Comparison of ENCODE assay signal across 8 mouse cellular contexts in genomic region chr17:28689586-28690283, GRCm38 (mm10). TPM values are rescaled to one million over a fixed set of nuclear protein-coding genes. Genes with fewer than 3 reads are reported as not detected.
DNase-seq lines count a peak whose midpoint lies in the region; ATAC-seq and TF ChIP-seq lines count a peak whose summit lies in the region.

Gene Slc26a8 (minus strand): TSS chr17:28690233.

- TF ChIP-seq POLR2A in spleen, adult 2 months (IDR thresholded peaks at IDR 0.05; ENCODE audit: low read depth, low read length) = no peak

- 0 out of 2 replicates have a peak, but pooled peaks cover 2% of the 10 kb centered on the region for H3K36me3 ChIP-seq in spleen, adult 2 months (ENCODE audit: control insufficient read depth, insufficient read depth, low read length)
- 0 out of 2 replicates have a peak, but pooled peaks cover 2% of the 10 kb centered on the region for H3K36me3 ChIP-seq in forebrain, embryonic 14.5 days (ENCODE audit: control insufficient read depth, insufficient read depth, low read length)
- no peaks in the 10 kb centered on the region for H3K36me3 ChIP-seq in midbrain, embryonic 16.5 days (ENCODE audit: control insufficient read depth, insufficient read depth, low read length)

- peak within 1 kb of the TSS; percentile 61 for H3K27ac ChIP-seq in spleen, adult 2 months (ENCODE audit: insufficient read depth, low read length)
- peak within 1 kb of the TSS; percentile 94 for H3K27ac ChIP-seq in forebrain, embryonic 14.5 days (ENCODE audit: low read depth, low read length)
- H3K27ac ChIP-seq in midbrain, embryonic 16.5 days (ENCODE audit: low read length) = peak within 1 kb of the TSS; percentile 96

- 11% methylated on average over 40 of the region's 40 CpGs for WGBS in spleen, adult 2 months
- WGBS in forebrain, embryonic 14.5 days = 9% methylated on average over 40 of the region's 40 CpGs
- 9% methylated on average over 40 of the region's 40 CpGs for WGBS in midbrain, embryonic 16.5 days

- H3K27me3 ChIP-seq in spleen, adult 2 months (ENCODE audit: control insufficient read depth, insufficient read depth, low read length) = peaks cover 7% of the 10 kb centered on the region; the same call in 1 of the 2 replicates
- peaks cover 7% of the 10 kb centered on the region; the same call in 1 of the 2 replicates for H3K27me3 ChIP-seq in forebrain, embryonic 14.5 days (replicated peaks; ENCODE audit: control insufficient read depth, insufficient read depth, low read length)
- peaks cover 2% of the 10 kb centered on the region; the same call in 1 of the 2 replicates for H3K27me3 ChIP-seq in midbrain, embryonic 16.5 days (ENCODE audit: control insufficient read depth, insufficient read depth, low read depth, low read length)

- no peaks in the 10 kb centered on the region for H3K9me3 ChIP-seq in forebrain, embryonic 14.5 days (replicated peaks; ENCODE audit: control insufficient read depth, low read length)
- H3K9me3 ChIP-seq in midbrain, embryonic 16.5 days (replicated peaks; ENCODE audit: control insufficient read depth, low read length, poor library complexity, severe bottlenecking) = no peaks in the 10 kb centered on the region

- no peak for ATAC-seq in forebrain, embryonic 14.5 days
- no peak for ATAC-seq in midbrain, embryonic 16.5 days

- H3K4me3 ChIP-seq in spleen, adult 2 months (ENCODE audit: extremely low read depth, insufficient read depth, insufficient read length) = peak within 1 kb of the TSS; percentile 53
- peak within 1 kb of the TSS; percentile 96 for H3K4me3 ChIP-seq in forebrain, embryonic 14.5 days (ENCODE audit: low read depth, low read length)
- peak within 1 kb of the TSS; percentile 99 for H3K4me3 ChIP-seq in midbrain, embryonic 16.5 days (ENCODE audit: low read depth, low read length)

- DNase-seq in adrenal gland, adult (ENCODE audit: inconsistent age in 2 of 2, low spot score in 1 of 2) = peak; percentile 43 to 68
- no peak for DNase-seq in adrenal gland, postnatal 4 days (ENCODE audit: low spot score in 2 of 2)
- DNase-seq in spleen, adult 2 months (ENCODE audit: low read depth in 1 of 2, low spot score in 2 of 2) = peak in 1 of 2 experiments; percentile 4
- no peak for DNase-seq in spleen, adult 18-20 months
- peak; percentile 3 for DNase-seq in forebrain, embryonic 14.5 days (ENCODE audit: low spot score)
- DNase-seq in kidney, postnatal 10 days = peak; percentile 56
- peak; percentile 32 for DNase-seq in thymus, postnatal 25 days

- H3K9ac ChIP-seq in forebrain, embryonic 14.5 days (ENCODE audit: low read length) = peak within 1 kb of the TSS; percentile 70
- H3K9ac ChIP-seq in midbrain, embryonic 16.5 days (ENCODE audit: low read depth, low read length) = peak within 1 kb of the TSS; percentile 53

- H3K4me2 ChIP-seq in forebrain, embryonic 14.5 days (ENCODE audit: low read length) = peak within 1 kb of the TSS; percentile 71
- peak within 1 kb of the TSS; percentile 59 for H3K4me2 ChIP-seq in midbrain, embryonic 16.5 days (ENCODE audit: low read length)

- peaks cover 11% of the 10 kb centered on the region for H3K4me1 ChIP-seq in spleen, adult 2 months (ENCODE audit: control insufficient read depth, insufficient read depth, insufficient read length)
- peaks cover 11% of the 10 kb centered on the region for H3K4me1 ChIP-seq in forebrain, embryonic 14.5 days (ENCODE audit: control insufficient read depth, insufficient read depth, low read length)
- H3K4me1 ChIP-seq in midbrain, embryonic 16.5 days (ENCODE audit: control insufficient read depth, insufficient read depth, low read length) = peaks cover 21% of the 10 kb centered on the region

- TF ChIP-seq CTCF in spleen, adult 2 months (IDR thresholded peaks at IDR 0.05; ENCODE audit: extremely low read depth, insufficient read depth, insufficient read length, insufficient replicate concordance) = no peak

RNA-seq across cellular contexts. Expression of gene Slc26a8, which starts in this region (rescaled TPM):
- total RNA-seq in adrenal gland, postnatal 4 days (2021) = 1 to 10 TPM; 2.7 to 3.4 TPM
- 0.38 and 0.40 TPM in 2 replicates for polyA plus RNA-seq in spleen, adult 2 months (2012; rRNA removed)
- 0.88 and 1.3 TPM in 2 replicates for polyA plus RNA-seq in forebrain, embryonic 14.5 days (2014; fragmentation: Nextera tagmentation; extraction: Ambion mirVana)
- 1.6 and 2.1 TPM in 2 replicates for polyA plus RNA-seq in midbrain, embryonic 16.5 days (2015; fragmentation: Nextera tagmentation; extraction: Ambion mirVana)

Comparison
In these comparisons a context has a peak if more than half of its experiments do, and no peak if none do; other contexts are left out.
1. DNase-seq: peak in adrenal gland, adult (2 of 2), forebrain, embryonic 14.5 days (single experiment), kidney, postnatal 10 days (single experiment) and thymus, postnatal 25 days (single experiment); none in adrenal gland, postnatal 4 days (0 of 2) and spleen, adult 18-20 months (0 of 2).
2. Peak in every context shown above with its lines, with median percentiles within 50 percentile points of each other: H3K27ac ChIP-seq and H3K4me3 ChIP-seq.